Mouse (Mus musculus): Measurements from ENCODE around the gene Cd93. TPM values are rescaled to one million over a fixed set of nuclear protein-coding genes. Genes with fewer than 3 reads are reported as not detected.
A peak's percentile ranks its signal among the peaks of the same experiment; 100 is the strongest.

The Cd93 gene
- polyA plus RNA-seq (2012; rRNA removed) = 7.2 and 7.5 TPM in 2 replicates

- 8% methylated on average over 13 of the region's 13 CpGs for WGBS
- Histone ChIP-seq H3K4me3 (ENCODE audit: extremely low read depth, insufficient read depth, insufficient read length) (peak within 1 kb of the TSS; percentile 53), H3K4me1 (ENCODE audit: control insufficient read depth, insufficient read depth, insufficient read length) (peaks cover 22% of the 10 kb centered on the region; the same call in 1 of the 2 replicates), H3K27ac (ENCODE audit: insufficient read depth, low read length) (peak within 1 kb of the TSS; percentile 66), H3K36me3 (ENCODE audit: control insufficient read depth, insufficient read depth, low read length) (no peaks in the 10 kb centered on the region), H3K27me3 (ENCODE audit: control insufficient read depth, insufficient read depth, low read length) (no peaks in the 10 kb centered on the region)
- peak; percentile 19 to 44 for DNase-seq (ENCODE audit: low read depth in 1 of 2, low spot score in 2 of 2)
- TF ChIP-seq CTCF (IDR thresholded peaks at IDR 0.05; ENCODE audit: extremely low read depth, insufficient read depth, insufficient read length, insufficient replicate concordance) (no peak), POLR2A (IDR thresholded peaks at IDR 0.05; ENCODE audit: low read depth, low read length) (peak; percentile 4)
These were observed at the start of gene Cd93 for GRCm38 (mm10) chr2:148443249-148443958. TSS of gene Cd93 (minus strand) at chr2:148443563.

GRCm38 (mm10) chr2:148492108-148492507, 48.7 kb upstream of the Cd93 start:
- H3K27ac ChIP-seq (ENCODE audit: insufficient read depth, low read length) = no peak overlapping the region
- H3K4me1 ChIP-seq (ENCODE audit: control insufficient read depth, insufficient read depth, insufficient read length) = peaks cover 4% of the 10 kb centered on the region
- TF ChIP-seq POLR2A (IDR thresholded peaks at IDR 0.05; ENCODE audit: low read depth, low read length) = no peak
- no peak for TF ChIP-seq CTCF (IDR thresholded peaks at IDR 0.05; ENCODE audit: extremely low read depth, insufficient read depth, insufficient read length, insufficient replicate concordance)
- DNase-seq (ENCODE audit: low read depth in 1 of 2, low spot score in 2 of 2) = no peak
- no peaks in the 10 kb centered on the region for H3K36me3 ChIP-seq (ENCODE audit: control insufficient read depth, insufficient read depth, low read length)
- 53% methylated on average over 4 of the region's 4 CpGs for WGBS
- H3K27me3 ChIP-seq (ENCODE audit: control insufficient read depth, insufficient read depth, low read length) = no peaks in the 10 kb centered on the region
- H3K4me3 ChIP-seq (ENCODE audit: extremely low read depth, insufficient read depth, insufficient read length) = no peak overlapping the region

GRCm38 (mm10) chr2:148490150-148490549, 46.8 kb upstream of the Cd93 start:
- DNase-seq (ENCODE audit: low read depth in 1 of 2, low spot score in 2 of 2) = no peak
- H3K4me3 ChIP-seq (ENCODE audit: extremely low read depth, insufficient read depth, insufficient read length) = no peak overlapping the region
- H3K4me1 ChIP-seq (ENCODE audit: control insufficient read depth, insufficient read depth, insufficient read length) = peaks cover 4% of the 10 kb centered on the region
- no peaks in the 10 kb centered on the region for H3K36me3 ChIP-seq (ENCODE audit: control insufficient read depth, insufficient read depth, low read length)
- 51% methylated on average over 6 of the region's 6 CpGs for WGBS
- no peaks in the 10 kb centered on the region for H3K27me3 ChIP-seq (ENCODE audit: control insufficient read depth, insufficient read depth, low read length)
- TF ChIP-seq CTCF (IDR thresholded peaks at IDR 0.05; ENCODE audit: extremely low read depth, insufficient read depth, insufficient read length, insufficient replicate concordance) (no peak), POLR2A (IDR thresholded peaks at IDR 0.05; ENCODE audit: low read depth, low read length) (no peak)
- H3K27ac ChIP-seq (ENCODE audit: insufficient read depth, low read length) = no peak overlapping the region

DNA sequence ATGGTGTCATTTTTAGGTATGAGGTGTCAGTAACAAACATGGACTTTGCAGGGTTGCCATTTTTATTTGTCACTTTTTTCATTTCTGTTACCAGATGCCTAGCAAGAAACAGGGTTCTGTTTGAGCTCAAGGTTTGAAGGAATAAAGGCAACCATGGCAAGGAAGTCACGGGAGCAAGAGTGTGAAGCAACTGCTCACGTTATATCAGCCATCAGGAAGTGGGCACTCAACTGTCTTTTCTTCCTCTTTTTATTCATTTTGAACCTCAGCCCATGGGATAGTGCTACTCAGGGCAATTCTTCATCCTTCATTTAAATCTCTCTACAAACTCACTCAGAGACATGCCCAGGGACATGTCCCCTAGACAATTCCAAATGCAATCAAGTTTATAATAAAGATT, 45.5 kb upstream of the Cd93 start:
- Histone ChIP-seq H3K4me3 (ENCODE audit: extremely low read depth, insufficient read depth, insufficient read length) (no peak overlapping the region), H3K27ac (ENCODE audit: insufficient read depth, low read length) (no peak overlapping the region), H3K27me3 (ENCODE audit: control insufficient read depth, insufficient read depth, low read length) (no peaks in the 10 kb centered on the region), H3K36me3 (ENCODE audit: control insufficient read depth, insufficient read depth, low read length) (no peaks in the 10 kb centered on the region), H3K4me1 (ENCODE audit: control insufficient read depth, insufficient read depth, insufficient read length) (peaks cover 4% of the 10 kb centered on the region)
- TF ChIP-seq CTCF (IDR thresholded peaks at IDR 0.05; ENCODE audit: extremely low read depth, insufficient read depth, insufficient read length, insufficient replicate concordance) = no peak
- no peak for TF ChIP-seq POLR2A (IDR thresholded peaks at IDR 0.05; ENCODE audit: low read depth, low read length)
- WGBS = 13% methylated on average over 2 of the region's 2 CpGs
- no peak for DNase-seq (ENCODE audit: low read depth in 1 of 2, low spot score in 2 of 2)

- Histone ChIP-seq H3K4me3 (ENCODE audit: extremely low read depth, insufficient read depth, insufficient read length) (no peak overlapping the region), H3K4me1 (ENCODE audit: control insufficient read depth, insufficient read depth, insufficient read length) (peaks cover 4% of the 10 kb centered on the region; the same call in 1 of the 2 replicates), H3K36me3 (ENCODE audit: control insufficient read depth, insufficient read depth, low read length) (no peaks in the 10 kb centered on the region), H3K27ac (ENCODE audit: insufficient read depth, low read length) (no peak overlapping the region), H3K27me3 (ENCODE audit: control insufficient read depth, insufficient read depth, low read length) (no peaks in the 10 kb centered on the region)
- DNase-seq (ENCODE audit: low read depth in 1 of 2, low spot score in 2 of 2) = no peak
- 94% methylated on average over 4 of the region's 4 CpGs for WGBS
- no peak for TF ChIP-seq CTCF (IDR thresholded peaks at IDR 0.05; ENCODE audit: extremely low read depth, insufficient read depth, insufficient read length, insufficient replicate concordance)
- no peak for TF ChIP-seq POLR2A (IDR thresholded peaks at IDR 0.05; ENCODE audit: low read depth, low read length)
These were observed 42.2 kb upstream of the Cd93 start for GRCm38 (mm10) chr2:148485576-148485975.

DNA sequence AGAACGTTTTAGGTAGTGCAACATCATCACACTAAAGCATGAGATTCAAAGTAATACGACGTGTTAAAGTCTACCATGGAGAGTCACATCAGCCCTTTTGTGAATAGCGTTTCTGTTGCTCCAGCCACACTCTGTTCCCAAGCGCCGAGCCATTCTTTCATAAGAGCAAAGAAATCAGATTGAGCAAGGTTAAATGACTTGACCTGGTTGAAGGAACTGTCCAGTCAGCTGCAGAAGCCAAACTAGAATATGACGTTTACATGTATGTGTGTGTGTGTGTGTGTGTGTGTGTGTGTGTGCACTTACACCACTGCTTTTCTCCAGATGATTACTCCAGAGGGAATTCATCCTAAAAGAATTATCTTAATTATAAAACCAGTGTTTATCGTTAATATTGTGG, 37.0 kb upstream of the Cd93 start:
- no peak overlapping the region for H3K27ac ChIP-seq (ENCODE audit: insufficient read depth, low read length)
- no peaks in the 10 kb centered on the region for H3K27me3 ChIP-seq (ENCODE audit: control insufficient read depth, insufficient read depth, low read length)
- H3K4me3 ChIP-seq (ENCODE audit: extremely low read depth, insufficient read depth, insufficient read length) = no peak overlapping the region
- no peak for DNase-seq (ENCODE audit: low read depth in 1 of 2, low spot score in 2 of 2)
- TF ChIP-seq POLR2A (IDR thresholded peaks at IDR 0.05; ENCODE audit: low read depth, low read length) (no peak), CTCF (IDR thresholded peaks at IDR 0.05; ENCODE audit: extremely low read depth, insufficient read depth, insufficient read length, insufficient replicate concordance) (no peak)
- no peaks in the 10 kb centered on the region for H3K4me1 ChIP-seq (ENCODE audit: control insufficient read depth, insufficient read depth, insufficient read length)
- WGBS = 86% methylated on average over 8 of the region's 8 CpGs
- no peaks in the 10 kb centered on the region for H3K36me3 ChIP-seq (ENCODE audit: control insufficient read depth, insufficient read depth, low read length)

- Histone ChIP-seq H3K36me3 (ENCODE audit: control insufficient read depth, insufficient read depth, low read length) (no peaks in the 10 kb centered on the region), H3K27me3 (ENCODE audit: control insufficient read depth, insufficient read depth, low read length) (no peaks in the 10 kb centered on the region), H3K4me1 (ENCODE audit: control insufficient read depth, insufficient read depth, insufficient read length) (no peaks in the 10 kb centered on the region), H3K27ac (ENCODE audit: insufficient read depth, low read length) (no peak overlapping the region), H3K4me3 (ENCODE audit: extremely low read depth, insufficient read depth, insufficient read length) (no peak overlapping the region)
- WGBS = 50% methylated on average over 3 of the region's 3 CpGs
- DNase-seq (ENCODE audit: low read depth in 1 of 2, low spot score in 2 of 2) = no peak
- TF ChIP-seq POLR2A (IDR thresholded peaks at IDR 0.05; ENCODE audit: low read depth, low read length) = no peak
- TF ChIP-seq CTCF (IDR thresholded peaks at IDR 0.05; ENCODE audit: extremely low read depth, insufficient read depth, insufficient read length, insufficient replicate concordance) = no peak
These were observed 34.9 kb upstream of the Cd93 start for GRCm38 (mm10) chr2:148478141-148478701.
